Mouse (Mus musculus) neural tube, embryonic 11.5 days (tissue): ENCODE data around the gene Rad51d. TPM values are rescaled to one million over a fixed set of nuclear protein-coding genes. Genes with fewer than 3 reads are reported as not detected.
"Not testable (repeated sequence)": the region's sequence is repeated elsewhere in the genome, so short reads cannot be mapped to it uniquely, and the experiment has no call there.

ENCODE experiments used
- ATAC-seq: fragments of 200-750 bp; cut with Nextera tagmentation; 2 replicates; pipeline ENCODE4 v1.8.0; 2017; ENCODE audit warnings: moderate number of reproducible peaks, mild to moderate bottlenecking, moderate TSS enrichment, moderate library complexity; ENCODE audit not compliant: insufficient read depth, low FRiP score, low TSS enrichment
- DNase-seq: peaks from one replicate; pipeline ENCODE4 v3.0.0-alpha.2; 2015; ENCODE audit warnings: low spot score
- H3K27ac ChIP-seq: fragments of 300-500 bp; sonication (generic); 2 replicates; pipeline ENCODE4 v1.5.1; 2014; ENCODE audit warnings: low read depth, mild to moderate bottlenecking, low read length
- H3K27me3 ChIP-seq: fragments of 300-500 bp; sonication (generic); 2 replicates; pipeline ENCODE4 v1.6.1; 2014; ENCODE audit warnings: mild to moderate bottlenecking, low read length, mixed read lengths; ENCODE audit not compliant: control insufficient read depth, insufficient read depth
- H3K36me3 ChIP-seq: fragments of 300-500 bp; sonication (generic); 2 replicates; pipeline ENCODE4 v1.6.1; 2014; ENCODE audit warnings: mild to moderate bottlenecking, low read length, moderate library complexity, mixed read lengths; ENCODE audit not compliant: control insufficient read depth, insufficient read depth
- H3K4me1 ChIP-seq: fragments of 300-500 bp; sonication (generic); 2 replicates; pipeline ENCODE4 v1.6.1; 2014; ENCODE audit warnings: low read length, mixed read lengths; ENCODE audit not compliant: control insufficient read depth, insufficient read depth
- H3K4me2 ChIP-seq: fragments of 300-500 bp; sonication (generic); 2 replicates; pipeline ENCODE4 v1.6.1; 2014; ENCODE audit warnings: low read depth, mild to moderate bottlenecking, moderate library complexity
- H3K4me3 ChIP-seq: fragments of 300-500 bp; sonication (generic); 2 replicates; pipeline ENCODE4 v1.5.1; 2014; ENCODE audit warnings: low read depth, low read length
- H3K9ac ChIP-seq: fragments of 300-500 bp; sonication (generic); 2 replicates; pipeline ENCODE4 v1.6.1; 2014; ENCODE audit warnings: mild to moderate bottlenecking, low read length
- H3K9me3 ChIP-seq: fragments of 300-500 bp; sonication (generic); 2 replicates; pipeline ENCODE4 v1.6.1; 2016; ENCODE audit warnings: low read length; ENCODE audit not compliant: control insufficient read depth
- WGBS: fragments of 180-500 bp; shearing (Covaris S2); extraction: QIAGEN DNeasy Blood & Tissue Kit; methylation state at CpG from one replicate; pipeline ENCODE4 v1.1.7; 2014; 5-methylcytosine and 5-hydroxymethylcytosine counted together
- polyA plus RNA-seq: library from polyadenylated mRNA; unstranded; fragments of >200 nt; fragmentation: Nextera tagmentation; extraction: Ambion mirVana; gene quantifications from 2 replicates; pipeline ENCODE4 v1.2.1, GENCODE M21; 2014

Rad51d gene
- polyA plus RNA-seq, 1 experiment from 2014 or later: 17.9 TPM

DNA sequence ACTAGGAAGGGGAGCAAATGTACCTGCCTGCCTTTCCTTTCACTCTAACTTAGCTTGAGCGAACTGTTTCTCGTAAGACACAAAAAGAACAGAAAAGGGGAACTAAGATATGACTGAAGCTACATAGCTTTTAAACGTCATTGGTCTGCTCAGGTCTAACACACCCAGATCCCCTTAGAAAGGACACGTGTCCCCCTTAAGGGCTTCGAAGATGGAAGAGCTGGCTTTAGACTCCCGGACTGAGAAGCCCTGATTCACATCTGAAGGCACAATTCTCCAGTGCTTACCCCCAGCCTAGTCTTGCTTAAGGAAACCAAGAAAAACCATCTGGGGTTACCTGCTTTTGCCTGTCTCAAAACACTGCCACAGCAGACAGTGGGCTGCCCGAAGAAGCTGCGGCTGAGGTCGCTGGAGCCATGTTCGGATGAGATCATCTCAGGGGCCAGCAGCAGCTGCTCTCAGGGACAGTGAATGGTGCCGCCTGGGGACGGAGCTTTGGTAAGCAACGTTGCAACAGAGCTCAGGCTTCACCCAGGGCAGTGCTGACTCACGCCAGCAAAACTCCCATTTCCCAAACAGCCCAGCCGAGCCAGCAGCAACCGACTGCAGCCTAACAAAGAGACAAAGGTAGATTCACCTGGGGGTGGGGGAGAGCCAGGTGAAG lies 44.9 kb downstream of the Rad51d start:
- DNase-seq: peak; percentile 60
- H3K36me3 ChIP-seq: no peaks in the 10 kb centered on the region
- H3K27me3 ChIP-seq: no peaks in the 10 kb centered on the region
- ATAC-seq: no peak
- 33% methylated on average over 16 of the region's 16 CpGs for WGBS
- H3K9ac ChIP-seq: no peak overlapping the region; the same call in 1 of the 2 replicates
- peaks cover 5% of the 10 kb centered on the region for H3K4me1 ChIP-seq
- peak overlapping the region; percentile 19; the same call in 1 of the 2 replicates for H3K4me2 ChIP-seq
- no peaks in the 10 kb centered on the region for H3K9me3 ChIP-seq
- H3K27ac ChIP-seq: 0 out of 2 replicates have a peak overlapping the region, but pooled peaks have one; percentile 27
- H3K4me3 ChIP-seq: no peak overlapping the region

DNA sequence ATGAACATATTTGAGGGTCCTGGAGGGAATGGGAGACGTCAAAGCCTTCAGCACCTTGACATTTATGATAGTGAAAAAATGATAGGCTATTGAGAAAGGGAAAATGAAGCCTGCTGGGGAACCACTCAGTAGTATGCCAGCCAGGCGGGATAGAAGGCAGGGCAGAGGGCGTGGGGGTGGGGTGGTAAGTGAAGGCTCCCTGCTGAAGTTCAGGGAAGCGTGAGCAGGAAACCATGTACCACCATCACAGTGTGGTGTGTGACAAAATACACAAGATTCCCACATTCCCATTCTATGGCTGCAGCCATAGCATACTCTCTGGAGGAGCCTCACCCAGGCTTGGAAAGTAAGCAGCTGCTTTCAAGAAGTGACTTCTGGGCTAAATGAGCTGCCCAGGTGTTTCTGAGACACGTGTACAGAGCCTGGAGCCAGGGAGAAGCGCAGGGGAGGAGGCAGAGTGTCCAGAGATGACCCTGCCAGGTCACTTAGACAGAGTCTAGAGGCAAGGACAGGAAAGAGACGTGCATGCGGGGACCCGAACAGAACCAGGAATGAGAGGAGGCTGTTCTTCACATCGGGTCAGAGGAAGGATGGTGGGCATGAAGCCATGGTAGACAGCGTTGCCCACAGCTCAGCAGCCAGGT lies 45.5 kb downstream of the Rad51d start:
- no peaks in the 10 kb centered on the region for H3K27me3 ChIP-seq
- no peak overlapping the region for H3K27ac ChIP-seq
- ATAC-seq (no peak), DNase-seq (no peak)
- 68% methylated on average over 11 of the region's 11 CpGs for WGBS
- H3K4me1 ChIP-seq: peaks cover 5% of the 10 kb centered on the region
- H3K36me3 ChIP-seq: no peaks in the 10 kb centered on the region
- H3K9me3 ChIP-seq: no peaks in the 10 kb centered on the region
- H3K9ac ChIP-seq: no peak overlapping the region
- H3K4me3 ChIP-seq: no peak overlapping the region
- no peak overlapping the region for H3K4me2 ChIP-seq

DNA sequence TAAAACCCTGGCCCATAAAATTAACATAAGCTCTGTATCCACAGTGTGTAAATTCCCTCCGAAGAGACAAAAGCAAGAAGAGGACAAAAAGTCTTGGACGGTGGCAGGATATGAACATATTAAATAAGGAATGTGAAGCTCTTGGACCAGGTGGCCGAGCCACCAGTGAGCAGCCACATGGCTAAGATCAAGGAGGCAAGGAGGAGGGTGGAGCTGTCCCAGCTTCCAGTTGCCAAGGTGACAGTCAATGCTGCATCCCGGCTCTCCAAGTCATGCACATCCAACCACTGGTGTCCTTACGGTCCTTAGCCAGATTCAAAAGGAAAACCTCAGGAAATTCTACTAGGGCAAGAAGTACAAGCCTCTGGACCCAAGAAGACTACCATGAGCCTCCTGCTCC lies 51.9 kb downstream of the Rad51d start:
- WGBS: 59% methylated on average over 5 of the region's 5 CpGs
- no peaks in the 10 kb centered on the region for H3K36me3 ChIP-seq
- no peak overlapping the region for H3K4me2 ChIP-seq
- H3K27ac ChIP-seq: no peak overlapping the region
- H3K27me3 ChIP-seq: no peaks in the 10 kb centered on the region
- H3K9ac ChIP-seq: no peak overlapping the region
- peaks cover 14% of the 10 kb centered on the region; the same call in 1 of the 2 replicates for H3K4me1 ChIP-seq
- H3K4me3 ChIP-seq: no peak overlapping the region
- ATAC-seq: no peak
- H3K9me3 ChIP-seq: no peaks in the 10 kb centered on the region
- no peak for DNase-seq

DNA sequence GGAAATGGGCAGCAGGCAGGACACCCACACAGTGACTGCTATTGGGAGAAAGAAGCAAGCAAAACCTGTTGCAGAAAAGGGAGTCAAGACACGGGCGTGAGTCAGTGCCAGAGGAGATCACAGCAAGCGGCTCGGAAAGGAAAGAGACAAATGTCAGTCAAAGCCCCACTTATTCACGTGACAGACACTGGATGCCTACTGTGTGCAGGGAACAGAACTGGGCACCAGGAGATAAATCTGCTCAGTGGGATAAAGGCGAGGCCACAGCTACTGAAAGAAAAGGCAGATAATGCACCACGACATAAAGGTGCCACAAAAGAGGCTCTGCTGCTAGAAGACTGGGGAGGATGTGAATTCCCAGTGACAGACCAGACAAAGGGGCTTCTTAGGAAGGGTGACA lies 52.6 kb downstream of the Rad51d start:
- peaks cover 14% of the 10 kb centered on the region; the same call in 1 of the 2 replicates for H3K4me1 ChIP-seq
- H3K4me3 ChIP-seq: no peak overlapping the region
- no peaks in the 10 kb centered on the region for H3K9me3 ChIP-seq
- no peak overlapping the region for H3K9ac ChIP-seq
- ATAC-seq (no peak), DNase-seq (no peak)
- no peak overlapping the region for H3K4me2 ChIP-seq
- 32% methylated on average over 7 of the region's 7 CpGs for WGBS
- no peak overlapping the region for H3K27ac ChIP-seq
- no peaks in the 10 kb centered on the region for H3K36me3 ChIP-seq
- no peaks in the 10 kb centered on the region for H3K27me3 ChIP-seq

DNA sequence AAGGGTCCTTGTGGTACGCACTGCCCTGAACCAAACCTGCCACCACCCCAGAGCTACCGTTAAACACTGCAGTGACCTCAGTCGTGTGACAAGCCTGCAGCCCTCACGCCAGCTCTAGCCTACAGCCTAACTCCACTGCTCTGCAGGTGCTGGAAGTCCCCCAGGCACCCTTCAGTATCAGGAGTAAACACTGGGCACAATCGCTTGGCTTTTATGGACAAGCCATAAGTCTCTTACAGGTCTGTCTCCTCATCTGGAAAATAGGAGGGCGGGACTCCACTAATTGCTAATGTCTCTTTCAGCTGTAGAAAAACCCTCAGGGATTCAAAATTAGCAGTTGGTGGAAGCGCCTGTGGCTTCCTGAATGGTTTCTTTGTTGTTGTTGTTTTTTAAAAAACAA lies 53.2 kb downstream of the Rad51d start:
- no peaks in the 10 kb centered on the region for H3K36me3 ChIP-seq
- ATAC-seq (no peak), DNase-seq (no peak)
- H3K4me2 ChIP-seq: no peak overlapping the region
- H3K9ac ChIP-seq: no peak overlapping the region
- no peak overlapping the region for H3K27ac ChIP-seq
- WGBS: 35% methylated on average over 7 of the region's 7 CpGs
- H3K4me1 ChIP-seq: peaks cover 14% of the 10 kb centered on the region; the same call in 1 of the 2 replicates
- H3K9me3 ChIP-seq: no peaks in the 10 kb centered on the region
- H3K27me3 ChIP-seq: no peaks in the 10 kb centered on the region
- H3K4me3 ChIP-seq: no peak overlapping the region

DNA sequence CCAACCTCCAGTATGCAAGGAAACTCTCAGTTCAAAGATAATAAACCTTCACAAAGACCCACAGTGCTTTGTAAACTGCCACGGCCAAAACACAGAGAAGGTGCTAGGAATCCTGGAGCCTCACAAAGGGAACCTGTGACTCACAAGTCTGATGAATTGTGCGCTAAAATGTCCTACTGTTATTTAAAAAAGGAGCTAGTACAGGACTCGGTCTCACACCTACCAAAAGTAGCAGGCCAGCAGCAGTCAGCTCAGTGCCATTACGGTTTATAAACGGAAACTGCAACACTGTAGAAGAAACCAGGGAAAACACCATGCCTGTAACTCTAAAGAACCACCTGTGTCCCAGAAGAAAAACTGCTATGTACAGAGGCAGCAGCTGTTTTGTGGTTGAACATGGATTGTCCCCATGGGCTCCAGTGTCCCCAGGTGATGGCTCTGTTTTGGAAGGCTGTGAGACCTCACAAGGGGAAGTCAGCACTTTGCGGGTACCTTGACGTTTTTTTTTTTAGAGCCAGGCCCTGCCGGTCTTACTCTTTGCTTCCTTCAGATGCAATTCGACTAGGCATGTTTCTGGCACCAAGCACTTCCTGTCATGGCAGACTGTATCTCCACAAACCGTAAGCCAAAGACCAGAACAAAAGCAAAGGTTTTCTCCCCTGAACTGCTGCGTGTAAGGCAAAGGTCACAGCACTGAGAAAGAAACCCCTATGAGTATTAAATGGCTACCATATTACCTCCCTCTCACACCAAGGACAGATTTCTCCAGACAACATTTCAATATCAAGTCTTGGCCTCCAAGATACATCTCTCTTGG lies 54.6 kb downstream of the Rad51d start:
- Histone ChIP-seq H3K9ac (no peak overlapping the region), H3K9me3 (no peaks in the 10 kb centered on the region), H3K36me3 (no peaks in the 10 kb centered on the region), H3K4me2 (no peak overlapping the region), H3K4me1 (peaks cover 18% of the 10 kb centered on the region; the same call in 1 of the 2 replicates), H3K4me3 (no peak overlapping the region), H3K27ac (no peak overlapping the region), H3K27me3 (no peaks in the 10 kb centered on the region)
- DNase-seq (no peak), ATAC-seq (no peak)
- 54% methylated on average over 11 of the region's 11 CpGs for WGBS

DNA sequence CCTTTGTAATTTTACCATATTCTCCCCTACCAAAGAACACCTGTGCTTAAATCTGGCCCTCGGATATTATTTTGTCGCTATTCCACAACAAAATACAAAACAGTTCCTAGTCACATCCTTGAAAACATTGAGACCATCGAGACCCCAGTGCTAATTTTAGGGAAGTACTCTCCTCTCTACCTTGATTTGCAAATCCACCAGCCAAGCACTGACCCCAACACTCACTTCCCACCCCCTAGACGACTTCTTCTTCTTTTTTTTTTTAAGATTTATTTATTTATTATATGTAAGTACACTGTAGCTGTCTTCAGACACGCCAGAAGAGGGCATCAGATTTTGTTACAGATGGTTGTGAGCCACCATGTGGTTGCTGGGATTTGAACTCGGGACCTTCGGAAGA lies 56.1 kb downstream of the Rad51d start:
- not testable (repeated sequence) for H3K9me3 ChIP-seq, H3K36me3 ChIP-seq, H3K4me2 ChIP-seq, H3K9ac ChIP-seq, H3K27me3 ChIP-seq, H3K27ac ChIP-seq, DNase-seq, ATAC-seq, H3K4me3 ChIP-seq
- WGBS: 86% methylated on average over 7 of the region's 7 CpGs
- H3K4me1 ChIP-seq: peaks cover 18% of the 10 kb centered on the region; the same call in 1 of the 2 replicates

DNA sequence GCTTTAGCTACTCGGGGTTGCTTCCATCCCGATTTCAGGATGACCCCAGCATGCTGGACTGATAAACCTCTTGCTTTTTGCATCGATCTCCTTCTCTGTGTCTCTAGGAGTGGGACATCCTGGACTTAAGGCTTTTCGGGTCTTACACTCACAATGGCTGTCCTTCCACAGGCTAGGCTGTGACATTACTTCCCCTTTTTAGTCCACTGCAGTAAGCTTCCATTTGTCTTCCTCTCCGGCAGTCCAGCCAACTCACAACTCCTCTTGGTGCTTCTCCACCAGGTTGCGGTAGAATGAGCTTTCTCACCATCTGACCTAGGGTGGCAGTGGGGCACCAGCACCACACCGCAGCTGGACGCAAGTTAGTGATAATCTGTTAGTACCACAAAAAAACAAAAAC lies 56.5 kb downstream of the Rad51d start:
- WGBS: 73% methylated on average over 8 of the region's 8 CpGs
- no peak for DNase-seq
- Histone ChIP-seq H3K4me3 (no peak overlapping the region), H3K9ac (no peak overlapping the region), H3K9me3 (no peaks in the 10 kb centered on the region), H3K27ac (no peak overlapping the region), H3K4me2 (no peak overlapping the region), H3K27me3 (no peaks in the 10 kb centered on the region), H3K36me3 (no peaks in the 10 kb centered on the region), H3K4me1 (peaks cover 18% of the 10 kb centered on the region; the same call in 1 of the 2 replicates)
- no peak for ATAC-seq
